Mouse (Mus musculus): ENCODE measurements at regions not wholly inside any gene's neighbourhood (a gene's known extent, or its start where the extent isn't known, plus 50 kb on each side); places are given as distances from the start of the nearest gene placed in this dataset.

DNA sequence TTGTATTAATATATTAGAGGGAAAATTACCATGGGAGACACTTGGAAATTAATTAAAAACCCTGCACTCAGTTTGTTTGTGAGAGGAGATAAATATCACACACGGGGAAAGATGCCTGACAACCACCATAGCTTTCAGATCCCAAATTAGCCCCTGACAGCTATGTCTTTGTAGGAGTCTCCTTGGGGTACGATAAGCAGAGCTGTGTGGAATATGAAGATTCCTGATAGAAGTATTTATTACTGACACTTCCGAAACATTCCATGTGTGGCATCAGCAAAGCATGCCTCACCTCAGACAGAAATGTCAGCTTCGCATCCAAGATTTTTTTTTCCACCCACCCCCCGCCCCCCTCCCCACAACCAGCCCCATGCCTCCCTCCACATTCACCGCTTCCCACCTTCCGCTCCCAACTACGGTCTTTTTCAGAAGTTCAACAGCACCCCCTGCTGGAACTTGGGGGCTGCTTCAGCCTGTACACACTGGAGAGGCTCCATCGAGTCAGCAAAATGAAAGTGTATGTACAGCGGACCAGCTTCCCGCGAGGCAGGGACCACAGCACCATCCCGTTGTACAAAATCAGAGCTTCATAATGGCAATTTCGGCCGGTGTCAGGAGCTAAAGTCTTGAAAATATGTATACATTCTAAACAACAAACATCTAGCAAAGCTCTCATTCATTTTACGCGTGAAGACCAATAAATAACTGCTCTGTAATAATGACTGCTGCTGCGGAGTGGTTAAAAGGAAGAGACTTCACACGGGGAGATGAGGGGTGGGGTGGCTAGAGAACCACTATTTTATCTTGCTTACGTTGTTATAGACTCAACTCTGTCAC, 66.7 kb downstream of the Rwdd3 start:
- DNase-seq (ENCODE audit: low spot score in 2 of 2) = peak; percentile 14 to 18

DNA sequence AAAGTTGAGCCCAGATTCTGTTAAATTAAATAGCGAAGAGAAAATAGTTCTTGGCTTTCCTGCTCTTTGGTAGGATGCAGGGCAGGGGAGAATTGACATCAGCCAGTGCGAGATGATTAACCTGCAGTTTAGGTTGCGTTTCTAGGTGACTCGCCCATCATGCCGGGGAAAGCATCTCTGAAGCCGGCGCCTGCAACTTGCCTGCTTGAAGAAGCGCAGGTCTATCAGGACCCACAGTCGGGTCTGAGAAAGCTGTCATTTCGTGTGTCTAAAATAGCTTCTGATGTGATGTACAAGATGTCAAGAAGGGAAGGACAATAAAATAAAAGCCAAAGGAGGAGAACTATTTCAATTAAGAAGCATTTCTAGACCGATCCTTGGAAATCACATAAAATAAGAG, 68.6 kb downstream of the Rwdd3 start:
- DNase-seq (ENCODE audit: low spot score in 2 of 2) = no peak

DNA sequence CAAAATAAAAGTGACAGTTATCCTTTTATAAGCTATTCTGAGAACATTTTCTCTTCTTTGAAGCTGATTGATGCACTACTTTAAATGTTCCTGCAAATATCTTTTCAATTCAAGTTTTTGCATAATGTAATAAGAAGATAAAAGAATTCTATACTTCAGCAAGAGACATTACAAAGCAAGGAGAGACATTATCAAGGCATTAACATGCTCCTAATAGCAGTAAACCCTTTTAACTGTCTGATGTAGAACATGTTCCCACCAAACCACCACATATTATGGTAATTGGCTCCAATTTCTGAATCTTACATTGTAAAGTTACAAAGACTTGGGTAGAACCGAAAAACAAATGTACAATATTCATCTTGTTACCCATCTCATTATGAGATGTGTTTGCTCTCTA, 69.4 kb downstream of the Rwdd3 start:
- no peak for DNase-seq (ENCODE audit: low spot score in 2 of 2)

DNA sequence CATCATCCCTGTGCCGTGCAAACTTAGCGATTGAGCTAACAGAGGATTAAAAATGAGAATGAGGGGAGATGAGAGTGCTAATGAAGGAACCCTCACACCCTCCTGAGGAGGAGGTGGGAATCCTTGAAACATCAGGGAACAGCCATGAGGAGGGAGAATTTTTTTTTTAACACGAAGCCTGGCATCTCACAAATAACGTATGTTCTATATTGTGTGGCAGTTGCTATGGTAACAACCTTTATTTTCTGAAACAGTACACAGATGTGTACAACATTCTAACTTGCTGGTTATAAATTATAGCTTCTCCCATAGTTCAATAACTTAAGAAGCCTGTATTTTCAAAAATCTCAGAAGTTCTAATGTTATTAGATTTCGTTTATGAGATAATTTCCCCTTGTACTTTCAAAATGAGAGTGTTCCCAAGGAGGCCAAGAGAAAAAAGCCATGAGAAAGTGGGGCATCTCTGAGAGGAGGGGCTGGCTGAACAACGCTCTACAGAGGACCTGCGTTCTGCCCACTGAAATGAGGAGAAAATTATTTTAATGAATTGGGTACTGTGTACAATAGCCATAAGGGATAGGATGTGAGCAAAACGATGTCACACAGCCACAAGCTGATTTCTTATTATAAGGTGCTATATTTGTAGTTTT, 71.2 kb downstream of the Rwdd3 start:
- no peak for DNase-seq (ENCODE audit: low spot score in 2 of 2)

DNA sequence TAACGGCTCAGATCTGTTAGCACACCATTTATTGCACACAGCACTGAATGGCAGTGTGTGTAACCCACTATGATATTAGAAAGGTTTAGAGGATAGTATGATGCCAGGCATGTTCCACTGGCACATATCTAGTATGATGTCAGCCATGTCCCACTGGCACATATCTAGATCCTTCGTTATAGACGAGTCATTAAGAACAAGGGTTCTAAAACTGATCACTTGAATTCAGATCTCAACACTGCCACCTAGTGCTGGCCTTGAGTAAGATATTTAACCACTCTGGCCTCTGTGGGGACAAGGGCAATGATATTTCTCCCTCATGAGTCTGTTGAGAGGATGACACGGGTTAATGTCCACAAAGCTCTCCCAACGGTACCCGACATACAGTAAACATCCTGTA, 78.0 kb downstream of the Rwdd3 start:
- DNase-seq (ENCODE audit: low spot score in 2 of 2) = no peak

DNA sequence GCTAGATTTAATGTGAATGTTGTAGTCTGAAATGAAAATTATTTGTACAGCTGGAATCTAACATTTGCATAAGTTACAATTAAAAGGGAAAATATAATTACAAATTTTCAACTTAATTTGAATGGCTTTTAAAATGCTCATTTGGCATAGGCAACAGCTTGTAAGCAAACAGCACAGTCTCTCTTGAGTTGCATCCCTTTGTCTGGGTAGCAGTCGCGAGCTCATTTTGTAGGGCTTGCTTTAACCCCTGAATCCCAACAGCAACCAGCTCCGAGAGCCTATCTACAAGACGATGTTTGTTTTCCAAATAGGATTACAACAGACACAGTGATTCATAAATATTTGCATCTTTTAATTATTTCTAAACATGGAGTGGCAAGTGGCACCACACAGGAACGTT, 82.8 kb downstream of the Rwdd3 start:
- DNase-seq (ENCODE audit: low spot score in 2 of 2) = no peak

DNA sequence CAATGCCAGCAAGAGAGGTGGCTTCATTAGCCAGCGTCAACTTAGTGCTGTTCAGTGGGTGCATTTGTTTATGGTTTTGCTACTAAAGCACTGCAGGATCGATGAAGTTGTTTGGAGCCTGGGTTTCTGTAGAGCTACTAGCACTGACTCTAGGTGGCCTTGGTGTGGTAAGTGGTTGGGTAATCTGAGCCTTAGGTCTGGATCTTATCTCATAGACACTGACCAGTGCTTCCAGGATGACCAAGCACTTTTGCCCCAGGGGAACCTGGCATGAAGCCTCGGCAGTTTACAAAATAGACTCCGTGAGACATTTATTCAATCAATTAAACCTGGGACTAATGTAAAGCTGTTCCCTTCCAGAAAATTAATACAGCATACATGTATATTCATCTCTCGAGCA, 102.8 kb downstream of the Rwdd3 start:
- no peak for DNase-seq (ENCODE audit: low spot score in 2 of 2)

DNA sequence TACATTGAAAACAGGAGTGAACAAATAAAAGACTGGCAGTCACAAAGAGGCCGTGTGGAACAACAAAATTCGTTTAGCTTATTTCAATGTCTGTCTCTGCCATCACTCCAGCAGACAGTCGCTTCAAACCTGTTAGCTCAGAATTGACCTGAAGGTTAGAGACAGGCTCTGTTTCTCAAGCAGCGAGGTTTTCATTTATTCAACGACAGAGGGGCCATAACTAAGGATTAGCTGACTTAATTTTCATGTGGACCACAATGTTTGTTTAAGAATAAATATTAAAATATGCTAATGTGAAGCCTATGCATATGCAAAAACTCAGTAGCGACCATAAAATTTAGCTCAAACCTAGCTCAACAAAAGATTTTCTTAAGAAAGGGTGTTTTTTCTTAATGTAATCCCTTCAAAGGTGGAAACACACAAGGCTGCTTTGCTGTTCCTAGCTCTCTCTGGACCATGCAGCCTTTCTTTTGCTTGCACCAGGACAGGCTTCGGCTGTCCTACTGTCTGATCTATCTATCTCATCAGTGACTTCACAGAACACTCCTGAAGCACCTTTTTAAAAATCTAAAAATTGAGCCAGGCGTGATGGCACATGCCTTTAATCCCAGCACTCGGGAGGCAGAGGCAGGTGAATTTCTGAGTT, 135.5 kb downstream of the Rwdd3 start:
- DNase-seq (ENCODE audit: low spot score in 2 of 2) = no peak

DNA sequence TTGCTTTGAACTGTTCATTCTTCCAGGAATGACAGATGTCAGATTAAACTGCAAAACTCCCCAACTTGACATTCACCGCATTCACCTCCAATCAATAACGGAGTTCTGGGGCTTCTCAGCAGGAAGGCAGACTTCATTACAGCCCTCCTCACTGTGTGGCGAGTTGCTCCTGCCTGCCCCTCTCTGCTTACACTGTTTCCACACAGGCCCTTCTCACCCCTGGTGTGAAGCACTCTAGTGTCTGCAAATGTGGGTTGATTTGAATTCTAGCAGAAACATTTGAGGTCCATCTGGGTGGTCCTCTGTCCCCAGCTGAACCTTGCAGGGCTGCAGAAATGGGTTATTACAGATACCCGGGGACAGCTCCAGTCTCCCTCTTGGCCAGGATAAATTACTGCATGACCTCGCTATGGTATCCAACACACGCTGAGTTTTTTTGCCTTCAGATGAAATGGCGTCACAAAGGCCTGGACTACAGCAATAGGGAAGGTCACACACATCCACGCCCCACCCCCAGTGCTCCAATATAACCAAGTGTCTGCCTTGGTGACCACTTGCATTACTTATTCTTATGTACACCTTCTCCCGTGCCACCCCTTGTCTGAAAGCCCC, 145.8 kb downstream of the Rwdd3 start:
- DNase-seq (ENCODE audit: low spot score in 2 of 2) = no peak

DNA sequence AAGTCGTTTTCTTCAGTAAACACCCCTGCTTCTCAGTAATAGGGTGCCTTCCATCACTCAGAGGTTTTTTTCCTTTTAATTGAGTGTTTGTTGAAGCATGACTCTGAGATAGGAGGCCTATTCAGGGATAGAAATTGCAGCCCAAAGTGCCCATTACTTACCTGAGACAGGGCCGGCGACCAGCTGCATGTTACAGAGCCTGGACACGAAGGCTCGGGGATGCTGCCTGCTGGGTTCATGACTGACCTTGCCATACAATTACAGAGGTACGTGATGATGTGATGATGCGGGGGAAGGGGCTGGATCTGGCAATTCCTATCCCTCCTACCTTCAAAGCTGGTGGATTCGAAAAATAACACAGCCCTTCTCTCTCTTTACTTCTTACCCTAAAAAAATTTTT, 146.7 kb downstream of the Rwdd3 start:
- no peak for DNase-seq (ENCODE audit: low spot score in 2 of 2)

DNA sequence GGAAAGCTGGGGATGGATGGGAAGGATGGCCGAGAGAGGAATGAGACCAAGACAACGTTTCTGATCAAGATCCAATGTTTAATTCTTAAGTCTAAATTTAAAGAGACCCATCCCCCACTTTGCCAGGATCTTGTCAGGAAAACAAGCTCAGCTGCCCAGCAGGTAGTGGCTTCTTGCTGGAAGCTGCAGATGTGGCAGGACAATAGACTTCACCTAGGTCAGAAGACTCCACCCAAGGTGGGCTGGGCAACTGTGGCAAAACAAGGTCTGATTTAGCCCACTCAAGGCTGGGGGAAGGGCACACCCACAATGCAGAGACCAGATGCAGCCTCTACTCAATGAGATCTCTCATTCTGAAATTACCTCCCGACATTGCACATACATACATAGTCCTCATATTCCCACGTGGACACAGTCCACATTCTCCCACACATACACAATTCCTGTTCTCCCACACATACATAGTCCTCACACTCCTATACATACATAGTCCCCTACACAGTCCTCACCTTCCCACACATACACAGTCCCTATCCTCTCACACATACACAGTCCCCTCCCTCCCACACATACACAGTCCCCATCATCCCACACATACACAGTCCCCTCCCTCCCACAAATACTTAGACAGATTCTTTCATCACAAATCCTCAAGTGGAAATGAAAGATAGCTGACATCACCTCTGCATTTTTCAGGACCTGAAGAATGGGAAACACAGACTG, 150.2 kb downstream of the Rwdd3 start:
- no peak for DNase-seq (ENCODE audit: low spot score in 2 of 2)

DNA sequence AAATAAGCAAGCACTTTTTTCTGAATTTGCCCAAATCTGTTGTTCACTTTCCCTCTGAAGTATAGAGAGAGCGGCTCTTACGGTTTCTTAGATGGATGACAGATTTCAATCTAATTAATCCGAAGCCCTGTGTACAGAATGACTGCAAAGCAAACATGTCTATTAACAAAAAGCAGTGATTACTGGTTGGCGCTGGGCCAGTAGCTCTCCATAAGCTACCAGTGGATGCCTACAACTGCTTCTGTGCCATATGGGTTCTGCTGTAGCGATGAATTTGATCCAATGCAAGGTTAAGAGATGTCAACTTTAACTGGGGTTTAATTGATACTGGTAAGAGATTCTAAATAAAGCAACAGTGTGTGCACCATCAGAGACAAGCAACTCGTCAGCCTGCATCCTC, 162.3 kb downstream of the Rwdd3 start:
- no peak for DNase-seq (ENCODE audit: low spot score in 2 of 2)

DNA sequence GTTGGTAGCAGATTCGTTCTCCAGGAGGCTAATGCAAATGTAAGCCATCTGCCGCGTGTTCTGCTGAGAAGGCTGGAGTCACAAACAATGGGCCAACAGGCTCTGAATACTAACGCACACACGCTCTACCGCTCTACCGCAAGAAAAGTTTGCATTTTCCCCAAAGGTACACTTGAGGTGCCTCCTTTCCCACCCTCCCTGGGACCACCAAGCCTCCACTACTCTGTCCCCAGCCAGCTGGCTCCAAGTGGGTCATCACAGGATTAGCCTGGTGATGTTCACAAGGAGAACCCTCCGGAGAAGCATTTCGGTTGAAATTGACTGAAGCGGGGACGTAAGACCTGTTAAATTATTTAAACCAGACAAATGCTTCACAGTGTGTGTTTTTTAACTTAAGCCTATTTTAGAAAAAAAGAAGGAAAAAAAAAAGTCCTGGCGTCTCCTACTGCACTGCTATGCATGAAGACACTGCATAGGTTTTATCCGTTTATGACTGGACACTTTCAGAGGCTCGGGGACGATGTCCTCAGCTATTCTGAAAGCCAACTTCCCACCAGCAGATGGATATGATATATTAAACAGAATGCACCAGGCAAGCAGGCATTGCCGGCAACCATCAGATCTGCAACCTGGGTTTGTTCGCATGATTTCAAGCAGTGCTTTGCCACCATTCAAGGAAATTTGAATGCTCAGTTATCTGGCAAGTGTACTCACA, 187.8 kb downstream of the Rwdd3 start:
- DNase-seq (ENCODE audit: low spot score in 2 of 2) = no peak

DNA sequence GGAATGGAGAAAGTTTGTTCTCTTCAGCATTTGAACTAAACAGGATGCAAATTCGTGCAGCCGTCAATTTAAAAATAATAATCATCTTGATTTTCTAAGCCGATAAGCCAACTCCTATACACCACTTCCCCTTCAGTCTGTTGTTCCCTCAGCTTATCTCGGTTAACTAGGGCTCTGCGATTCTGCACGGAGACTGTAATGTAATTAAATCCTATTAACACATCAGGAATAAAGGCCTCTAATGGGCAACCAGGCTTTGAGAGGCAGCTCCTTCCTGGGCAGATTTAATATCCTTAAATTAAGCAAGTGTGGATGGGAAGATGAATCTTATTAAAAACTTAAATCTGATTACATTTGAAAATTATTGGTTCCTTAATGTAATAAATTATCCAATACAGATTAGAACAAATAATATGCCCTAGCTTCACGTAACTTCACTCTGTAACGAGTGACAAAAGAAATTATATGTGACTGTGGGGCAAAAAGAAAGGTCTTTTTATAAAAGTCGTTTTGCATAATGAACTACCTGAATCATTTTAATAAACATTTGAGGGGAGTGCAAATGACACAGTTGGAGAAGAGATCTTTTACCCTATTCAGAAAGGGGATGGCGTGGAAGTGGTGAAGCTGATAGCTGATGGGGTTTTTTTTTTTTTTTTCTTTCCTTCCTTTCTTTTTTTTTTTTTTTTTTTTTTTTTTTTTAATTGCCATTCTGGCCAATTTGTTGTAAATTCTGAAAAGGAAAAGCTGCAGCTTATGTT, 188.5 kb downstream of the Rwdd3 start:
- DNase-seq (ENCODE audit: low spot score in 2 of 2) = no peak

DNA sequence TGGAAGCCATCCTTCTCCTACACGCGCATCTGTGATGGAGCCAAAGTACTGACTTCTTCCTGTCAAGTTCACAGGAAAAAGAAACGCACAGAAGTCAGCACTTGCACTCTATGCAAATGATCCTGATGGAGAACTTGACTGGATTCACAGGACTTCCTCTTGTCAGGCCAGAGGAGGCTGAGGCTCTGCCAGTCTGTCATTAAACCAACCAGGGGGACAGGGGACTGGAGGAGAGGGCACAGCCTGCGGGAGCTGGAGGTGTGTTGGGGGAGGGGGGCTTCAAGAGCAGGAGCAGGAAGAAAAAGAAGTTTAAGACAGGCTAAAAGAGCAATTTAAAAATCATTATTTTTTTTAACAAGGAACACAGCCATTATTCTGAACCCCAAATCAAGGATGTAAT, 189.3 kb downstream of the Rwdd3 start:
- no peak for DNase-seq (ENCODE audit: low spot score in 2 of 2)

DNA sequence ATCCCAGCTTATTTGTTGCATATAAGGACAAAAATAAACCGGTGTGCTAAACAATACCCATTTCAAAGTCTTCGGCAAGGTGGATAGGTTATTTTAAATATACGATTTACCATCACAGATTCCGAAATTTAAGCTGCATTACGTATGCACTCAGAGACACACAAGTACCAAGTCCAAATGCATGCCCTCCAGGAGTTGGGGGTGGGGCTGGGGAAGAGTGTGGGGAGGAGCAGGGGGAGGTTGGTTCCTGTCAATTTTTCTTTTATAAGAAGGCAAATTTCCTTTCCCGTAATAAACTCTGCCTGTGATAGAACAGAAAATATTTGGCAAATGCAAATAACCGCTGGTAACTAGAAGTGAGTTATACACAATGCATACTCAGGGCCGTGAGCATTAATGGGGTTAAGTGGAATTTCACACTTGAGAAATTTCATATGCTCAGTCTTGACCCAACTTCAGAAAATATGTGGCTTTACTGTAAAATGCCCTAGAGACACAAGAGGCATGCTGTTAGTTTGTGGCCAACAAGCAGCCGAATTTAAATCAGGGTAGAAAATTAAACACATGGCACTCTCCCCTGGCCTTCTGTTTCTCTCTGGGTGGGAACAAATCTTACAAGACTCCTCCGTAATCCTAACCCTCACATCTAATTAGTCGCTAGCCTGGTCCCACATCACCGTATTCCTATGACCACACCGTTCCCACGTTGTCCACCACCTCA, 200.6 kb downstream of the Rwdd3 start:
- no peak for DNase-seq (ENCODE audit: low spot score in 2 of 2)

DNA sequence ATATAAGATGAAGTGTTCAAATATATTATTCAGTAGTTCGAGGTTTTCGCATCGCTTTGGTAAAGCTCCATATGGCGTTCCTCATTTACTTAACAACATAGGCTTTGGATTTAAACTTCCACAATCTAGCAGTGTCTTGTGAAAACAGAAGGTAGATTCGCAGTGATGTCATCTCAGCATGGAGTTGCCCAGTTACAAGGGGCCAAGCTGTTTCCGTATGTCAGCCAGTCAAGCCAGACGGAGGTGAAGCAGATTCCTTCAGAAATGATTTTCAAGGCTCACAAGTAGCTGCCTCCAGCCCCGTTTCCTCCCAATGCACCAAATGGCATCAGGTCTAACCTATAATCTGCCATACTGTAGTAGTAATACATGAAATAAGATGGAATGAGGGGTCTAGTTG, 224.6 kb downstream of the Rwdd3 start:
- DNase-seq (ENCODE audit: low spot score in 2 of 2) = no peak

DNA sequence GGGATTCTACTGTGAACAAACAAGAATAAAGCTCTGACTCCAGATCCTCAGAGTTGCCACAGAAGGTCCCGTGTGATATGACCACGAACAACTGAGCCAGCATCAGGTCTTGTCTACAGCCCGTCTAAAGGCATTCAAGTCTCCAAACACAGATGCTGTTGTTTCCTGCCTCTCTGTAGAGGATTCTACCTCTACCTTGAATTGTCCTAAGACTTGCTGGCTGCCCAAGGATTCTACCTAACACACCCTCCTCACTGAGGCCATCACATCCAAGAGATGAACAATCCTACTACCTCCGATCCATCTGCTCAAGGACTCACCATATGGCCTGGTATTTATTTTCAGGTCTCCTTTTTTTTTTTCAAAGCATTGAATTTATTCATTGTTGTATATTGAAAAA, 237.1 kb downstream of the Rwdd3 start:
- DNase-seq (ENCODE audit: low spot score in 2 of 2) = no peak

DNA sequence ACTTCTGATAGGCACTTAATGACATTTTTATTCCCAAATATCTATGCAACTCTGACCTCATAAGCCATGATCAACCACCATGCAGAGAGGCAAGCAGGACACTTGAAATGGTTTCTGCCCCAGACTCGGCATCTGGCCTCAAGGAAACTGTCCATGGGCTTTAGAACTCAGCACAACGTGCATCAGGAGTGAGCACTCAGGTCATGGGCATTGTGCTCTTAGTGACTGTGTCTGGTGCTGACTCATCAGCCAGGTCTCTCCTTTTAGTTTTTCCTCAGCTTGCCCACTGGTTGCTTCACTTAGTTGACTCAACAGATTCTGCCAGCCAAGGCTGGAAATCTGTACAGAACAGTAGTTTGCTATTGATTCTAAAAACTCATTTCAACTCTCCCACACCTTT, 251.1 kb downstream of the Rwdd3 start:
- DNase-seq (ENCODE audit: low spot score in 2 of 2) = no peak

DNA sequence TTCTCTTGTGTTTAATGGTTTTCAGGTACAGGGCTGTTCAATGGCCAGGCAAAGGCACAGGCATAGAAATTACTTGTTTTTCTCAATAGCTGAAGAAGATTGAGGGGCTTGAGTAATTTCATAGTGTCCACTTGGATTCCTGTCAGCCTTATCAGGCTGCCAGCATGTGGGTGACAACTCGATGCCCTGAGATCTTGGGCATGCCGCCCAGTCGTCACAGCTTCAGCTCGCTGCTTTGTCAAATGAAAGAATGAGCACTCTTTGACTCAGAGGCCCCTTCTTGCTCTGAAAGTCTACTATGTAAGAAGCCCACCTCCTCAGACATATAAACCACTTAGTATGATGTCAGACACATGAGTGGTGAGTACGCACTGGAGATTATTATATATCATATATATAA, 272.6 kb downstream of the Rwdd3 start:
- DNase-seq (ENCODE audit: low spot score in 2 of 2) = no peak
